Mouse (Mus musculus) adrenal gland, postnatal 0 days (tissue): ENCODE data around the gene Asphd2. TPM values are rescaled to one million over a fixed set of nuclear protein-coding genes. Genes with fewer than 3 reads are reported as not detected.

ENCODE experiments used
- polyA plus RNA-seq: library from polyadenylated mRNA; unstranded; fragments of >200 nt; fragmentation: Nextera tagmentation; extraction: Ambion mirVana; gene quantifications from 2 replicates; pipeline ENCODE4 v1.2.1, GENCODE M21; 2015

Gene Asphd2
- polyA plus RNA-seq: 16.6 and 23.1 TPM in 2 replicates

DNA sequence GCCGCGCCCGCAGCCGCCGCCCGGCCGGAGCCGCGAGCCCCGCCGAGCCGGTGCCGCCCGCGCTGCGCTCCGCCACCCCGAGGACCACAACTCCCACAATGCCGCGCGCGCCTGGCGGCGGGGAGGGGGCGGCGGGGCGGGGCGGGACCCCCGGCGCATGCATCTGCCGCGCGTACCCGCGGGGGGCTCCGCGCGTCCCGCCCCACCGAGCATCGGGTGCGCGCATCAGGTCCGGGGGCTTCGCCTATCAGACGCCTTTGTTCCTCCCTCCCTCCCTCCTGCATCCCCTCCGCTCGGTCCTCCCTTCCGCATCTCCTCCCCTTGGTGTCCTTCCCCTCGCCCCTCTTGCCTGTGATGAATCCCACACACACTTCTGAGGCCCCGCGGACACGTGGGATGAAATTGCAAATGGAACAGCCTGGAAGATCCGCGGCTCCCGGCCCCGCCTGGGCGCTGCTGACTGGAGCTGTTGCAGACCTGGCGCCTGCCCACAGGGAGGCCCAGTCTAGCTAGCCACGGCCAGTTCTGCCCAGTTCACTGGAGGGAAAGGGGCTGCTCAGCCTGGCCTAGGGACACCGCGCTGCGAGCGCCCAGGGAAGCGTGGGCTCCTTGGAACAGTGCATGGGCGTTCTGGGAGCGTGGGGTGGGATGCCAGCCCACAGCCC is at the start of gene Asphd2:
Asphd2 (minus strand) TSS at position 88 of the 665 bp plus-strand sequence.

GRCm38 (mm10) chr5:112355910-112356309 is 38.8 kb downstream of the Asphd2 start, which contains the start of gene Gm6583:
Gene Gm6583 (minus strand): TSS chr5:112356033.

DNA sequence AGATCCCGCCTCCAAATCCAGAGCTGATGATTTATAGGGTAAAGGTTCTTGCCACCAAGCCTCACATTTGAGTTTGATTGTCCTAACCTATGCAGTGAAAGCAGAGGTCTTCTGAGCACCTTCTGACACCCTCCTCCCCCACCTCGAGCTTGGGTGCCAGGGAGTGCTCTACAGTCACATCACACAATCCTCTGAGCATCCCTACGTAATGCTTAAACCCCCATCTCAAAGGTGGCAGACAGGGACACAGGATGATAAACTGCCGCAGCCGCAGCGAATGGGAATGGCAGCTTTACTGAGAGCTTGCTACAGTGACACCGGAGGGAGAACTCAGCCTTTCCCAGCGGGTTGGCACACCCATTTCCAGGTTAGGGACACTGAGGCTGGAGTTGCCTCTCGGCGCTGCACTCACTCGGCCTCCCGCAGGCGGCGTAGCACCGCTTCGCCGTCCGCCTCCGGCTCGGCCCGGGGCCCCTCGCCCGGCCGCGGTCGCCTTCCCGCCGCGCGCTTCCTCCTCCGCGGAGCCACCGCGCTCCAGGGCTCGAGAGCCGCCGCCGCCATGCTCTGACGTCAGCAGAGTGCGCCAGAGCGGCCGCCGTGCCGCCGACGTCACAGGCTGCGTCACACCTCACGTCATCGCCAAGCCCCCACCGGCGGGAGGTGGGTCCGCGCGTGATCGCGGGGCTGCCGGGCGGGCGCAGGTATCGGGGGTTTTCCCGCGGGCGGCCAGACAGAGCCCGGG is 52.0 kb downstream of the Asphd2 start, which contains the start of the genes Srrd and Hps4:
Srrd (minus strand) TSS at position 578 of the 742 bp plus-strand sequence.
Hps4 (plus strand) TSS at position 621 of the 742 bp plus-strand sequence.

Other genes with a start within 250 kb of the Asphd2 start
- 51.8 and 71.2 TPM in 2 replicates for gene Cryba4, start 142.3 kb downstream of the Asphd2 start, polyA plus RNA-seq
- 6.2 and 11.4 TPM in 2 replicates for gene Crybb1, start 139.1 kb downstream of the Asphd2 start, polyA plus RNA-seq
- 92.9 and 193 TPM in 2 replicates for gene Tpst2, start 118.2 kb downstream of the Asphd2 start, polyA plus RNA-seq
- 16.1 and 20.2 TPM in 2 replicates for gene Tfip11, start 68.5 kb downstream of the Asphd2 start, polyA plus RNA-seq
- gene Srrd, start 51.8 kb downstream of the Asphd2 start, polyA plus RNA-seq: 28.9 and 31.0 TPM in 2 replicates
- gene Hps4, start 51.8 kb downstream of the Asphd2 start, polyA plus RNA-seq: 16.8 and 29.3 TPM in 2 replicates
- 0.14 and 0.17 TPM in 2 replicates for gene Gm6583, start 38.8 kb downstream of the Asphd2 start, polyA plus RNA-seq
- not detected in 2 replicates for gene Gm6588, start 54.6 kb upstream of the Asphd2 start, polyA plus RNA-seq
- 1.7 and 2.8 TPM in 2 replicates for gene Sez6l, start 182.3 kb upstream of the Asphd2 start, polyA plus RNA-seq